ENCODE assay signal across 45 mouse cellular contexts in genomic region chrX:11280741-11281140, GRCm38 (mm10). TPM values are rescaled to one million over a fixed set of nuclear protein-coding genes. Genes with fewer than 3 reads are reported as not detected.
"Had no signal": no experiment of that assay in that cellular context is flagged by ENCODE, and none has a peak within 500 bp of the region (broad histone marks: within the 10 kb centered on the region; RNA-seq: fewer than 3 reads in every experiment).

No protein-coding gene starts in this region.

- ATAC-seq: liver, embryonic 12.5 days; liver, postnatal 0 days; lung, postnatal 0 days; midbrain, embryonic 13.5 days; midbrain, embryonic 15.5 days; midbrain, embryonic 16.5 days had no signal

- DNase-seq: left cerebral cortex, postnatal 4 days; liver; liver, embryonic 13.5 days; liver, postnatal 0 days; lung, adult 18-20 months; lung, adult 2 months; lung, embryonic 14.5 days; lung, postnatal 10 days; lung, postnatal 14 days; lung, postnatal 36 days; lung, postnatal 4 days; midbrain, embryonic 14.5 days had no signal

RNA-seq across cellular contexts. Expression of gene H2al1a, which starts 18.3 kb away (rescaled TPM):
- total RNA-seq: left cerebral cortex, adult 2 months; left cerebral cortex, adult 8-10 months; left cerebral cortex, postnatal 10 days; left cerebral cortex, postnatal 14 days; left cerebral cortex, postnatal 25 days; left cerebral cortex, postnatal 36 days; left cerebral cortex, postnatal 4 days; liver, adult 2 months; megakaryocyte progenitor cell, adult 5-6 weeks; megakaryocyte, adult 5-6 weeks; midbrain, postnatal 0 days; monocyte, adult 5-6 weeks had no signal
- polyA plus RNA-seq: limb, embryonic 10.5 days; limb, embryonic 11.5 days; limb, embryonic 12.5 days; limb, embryonic 13.5 days; limb, embryonic 14.5 days; limb, embryonic 15.5 days; liver, adult 2 months; liver, embryonic 11.5 days; liver, embryonic 12.5 days; liver, embryonic 13.5 days; liver, embryonic 14.5 days; liver, embryonic 15.5 days; liver, embryonic 16.5 days; liver, postnatal 0 days; lung, adult 2 months; lung, embryonic 14.5 days; lung, embryonic 15.5 days; lung, embryonic 16.5 days; lung, postnatal 0 days; macrophage; midbrain, embryonic 10.5 days; midbrain, embryonic 11.5 days; midbrain, embryonic 12.5 days; midbrain, embryonic 13.5 days; midbrain, embryonic 14.5 days; midbrain, embryonic 15.5 days; midbrain, embryonic 16.5 days; midbrain, postnatal 0 days; myocyte had no signal

RNA-seq across cellular contexts. Expression of gene H2al1b, which starts 21.5 kb away (rescaled TPM):
- total RNA-seq: left cerebral cortex, adult 2 months; left cerebral cortex, adult 8-10 months; left cerebral cortex, postnatal 10 days; left cerebral cortex, postnatal 14 days; left cerebral cortex, postnatal 25 days; left cerebral cortex, postnatal 36 days; left cerebral cortex, postnatal 4 days; liver, adult 2 months; megakaryocyte progenitor cell, adult 5-6 weeks; megakaryocyte, adult 5-6 weeks; midbrain, postnatal 0 days; monocyte, adult 5-6 weeks had no signal
- polyA plus RNA-seq: limb, embryonic 10.5 days; limb, embryonic 11.5 days; limb, embryonic 12.5 days; limb, embryonic 13.5 days; limb, embryonic 14.5 days; limb, embryonic 15.5 days; liver, adult 2 months; liver, embryonic 11.5 days; liver, embryonic 12.5 days; liver, embryonic 13.5 days; liver, embryonic 14.5 days; liver, embryonic 15.5 days; liver, embryonic 16.5 days; liver, postnatal 0 days; lung, adult 2 months; lung, embryonic 14.5 days; lung, embryonic 15.5 days; lung, embryonic 16.5 days; lung, postnatal 0 days; macrophage; midbrain, embryonic 10.5 days; midbrain, embryonic 11.5 days; midbrain, embryonic 12.5 days; midbrain, embryonic 13.5 days; midbrain, embryonic 14.5 days; midbrain, embryonic 15.5 days; midbrain, embryonic 16.5 days; midbrain, postnatal 0 days; myocyte had no signal

RNA-seq across cellular contexts. Expression of gene H2al1c, which starts 24.7 kb away (rescaled TPM):
- total RNA-seq: left cerebral cortex, adult 2 months; left cerebral cortex, adult 8-10 months; left cerebral cortex, postnatal 10 days; left cerebral cortex, postnatal 14 days; left cerebral cortex, postnatal 25 days; left cerebral cortex, postnatal 36 days; left cerebral cortex, postnatal 4 days; liver, adult 2 months; megakaryocyte progenitor cell, adult 5-6 weeks; megakaryocyte, adult 5-6 weeks; midbrain, postnatal 0 days; monocyte, adult 5-6 weeks had no signal
- polyA plus RNA-seq: limb, embryonic 10.5 days; limb, embryonic 11.5 days; limb, embryonic 12.5 days; limb, embryonic 13.5 days; limb, embryonic 14.5 days; limb, embryonic 15.5 days; liver, adult 2 months; liver, embryonic 11.5 days; liver, embryonic 12.5 days; liver, embryonic 13.5 days; liver, embryonic 14.5 days; liver, embryonic 15.5 days; liver, embryonic 16.5 days; liver, postnatal 0 days; lung, adult 2 months; lung, embryonic 14.5 days; lung, embryonic 15.5 days; lung, embryonic 16.5 days; lung, postnatal 0 days; macrophage; midbrain, embryonic 10.5 days; midbrain, embryonic 11.5 days; midbrain, embryonic 12.5 days; midbrain, embryonic 13.5 days; midbrain, embryonic 14.5 days; midbrain, embryonic 15.5 days; midbrain, embryonic 16.5 days; midbrain, postnatal 0 days; myocyte had no signal

RNA-seq across cellular contexts. Expression of gene H2al1d, which starts 27.9 kb away (rescaled TPM):
- total RNA-seq: left cerebral cortex, adult 2 months; left cerebral cortex, adult 8-10 months; left cerebral cortex, postnatal 10 days; left cerebral cortex, postnatal 14 days; left cerebral cortex, postnatal 25 days; left cerebral cortex, postnatal 36 days; left cerebral cortex, postnatal 4 days; liver, adult 2 months; megakaryocyte progenitor cell, adult 5-6 weeks; megakaryocyte, adult 5-6 weeks; midbrain, postnatal 0 days; monocyte, adult 5-6 weeks had no signal
- polyA plus RNA-seq: limb, embryonic 10.5 days; limb, embryonic 11.5 days; limb, embryonic 12.5 days; limb, embryonic 13.5 days; limb, embryonic 14.5 days; limb, embryonic 15.5 days; liver, adult 2 months; liver, embryonic 11.5 days; liver, embryonic 12.5 days; liver, embryonic 13.5 days; liver, embryonic 14.5 days; liver, embryonic 15.5 days; liver, embryonic 16.5 days; liver, postnatal 0 days; lung, adult 2 months; lung, embryonic 14.5 days; lung, embryonic 15.5 days; lung, embryonic 16.5 days; lung, postnatal 0 days; macrophage; midbrain, embryonic 10.5 days; midbrain, embryonic 11.5 days; midbrain, embryonic 12.5 days; midbrain, embryonic 13.5 days; midbrain, embryonic 14.5 days; midbrain, embryonic 15.5 days; midbrain, embryonic 16.5 days; midbrain, postnatal 0 days; myocyte had no signal

RNA-seq across cellular contexts. Expression of gene H2al1e, which starts 31.0 kb away (rescaled TPM):
- total RNA-seq: left cerebral cortex, adult 2 months; left cerebral cortex, postnatal 10 days; left cerebral cortex, postnatal 14 days; left cerebral cortex, postnatal 25 days; left cerebral cortex, postnatal 36 days; left cerebral cortex, postnatal 4 days; liver, adult 2 months; megakaryocyte progenitor cell, adult 5-6 weeks; megakaryocyte, adult 5-6 weeks; midbrain, postnatal 0 days; monocyte, adult 5-6 weeks had no signal
- polyA plus RNA-seq: limb, embryonic 10.5 days; limb, embryonic 11.5 days; limb, embryonic 12.5 days; limb, embryonic 13.5 days; limb, embryonic 14.5 days; limb, embryonic 15.5 days; liver, adult 2 months; liver, embryonic 11.5 days; liver, embryonic 12.5 days; liver, embryonic 13.5 days; liver, embryonic 14.5 days; liver, embryonic 15.5 days; liver, embryonic 16.5 days; liver, postnatal 0 days; lung, adult 2 months; lung, embryonic 14.5 days; lung, embryonic 15.5 days; lung, embryonic 16.5 days; lung, postnatal 0 days; macrophage; midbrain, embryonic 10.5 days; midbrain, embryonic 11.5 days; midbrain, embryonic 12.5 days; midbrain, embryonic 13.5 days; midbrain, embryonic 14.5 days; midbrain, embryonic 15.5 days; midbrain, embryonic 16.5 days; midbrain, postnatal 0 days; myocyte had no signal
